Mouse (Mus musculus): Measurements from ENCODE around the gene Dock2. TPM values are rescaled to one million over a fixed set of nuclear protein-coding genes. Genes with fewer than 3 reads are reported as not detected.

Gene Dock2
- total RNA-seq, 2 experiments from 2014 or later, result 0.71 to 1.1 TPM

- Histone ChIP-seq H3K27ac (no peak overlapping the region), H3K4me3 (no peak overlapping the region)
- intact Hi-C loops (cut with DNase I), result no loop called here
- TF ChIP-seq CTCF (IDR thresholded peaks at IDR 0.05), result no peak
- no peak for DNase-seq
Observed at GRCm38 (mm10) chr11:34780786-34781185, 2.9 kb downstream of the Dock2 start.

- intact Hi-C loops (cut with DNase I), result no loop called here
- H3K27ac ChIP-seq, result no peak overlapping the region
- TF ChIP-seq CTCF (IDR thresholded peaks at IDR 0.05), result no peak
- H3K4me3 ChIP-seq, result no peak overlapping the region
- no peak for DNase-seq
Observed at GRCm38 (mm10) chr11:34779966-34780365, 3.7 kb downstream of the Dock2 start.

- Histone ChIP-seq H3K27ac (no peak overlapping the region), H3K4me3 (no peak overlapping the region)
- TF ChIP-seq CTCF (IDR thresholded peaks at IDR 0.05), result no peak
- intact Hi-C loops (cut with DNase I), result no loop called here
- DNase-seq, result no peak
Observed at GRCm38 (mm10) chr11:34778351-34778750, 5.3 kb downstream of the Dock2 start.

GRCm38 (mm10) chr11:34777529-34777928 is 6.2 kb downstream of the Dock2 start:
- no peak for TF ChIP-seq CTCF (IDR thresholded peaks at IDR 0.05)
- DNase-seq, result no peak
- Histone ChIP-seq H3K27ac (no peak overlapping the region), H3K4me3 (no peak overlapping the region)
- intact Hi-C loops (cut with DNase I), result no loop called here

- H3K27ac ChIP-seq, result no peak overlapping the region
- no peak overlapping the region for H3K4me3 ChIP-seq
- DNase-seq, result no peak
- no peak for TF ChIP-seq CTCF (IDR thresholded peaks at IDR 0.05)
- intact Hi-C loops (cut with DNase I), result no loop called here
Observed at GRCm38 (mm10) chr11:34776054-34776453, 7.6 kb downstream of the Dock2 start.

- H3K4me3 ChIP-seq, result no peak overlapping the region
- TF ChIP-seq CTCF (IDR thresholded peaks at IDR 0.05), result no peak
- no peak overlapping the region for H3K27ac ChIP-seq
- intact Hi-C loops (cut with DNase I), result no loop called here
- no peak for DNase-seq
Observed at GRCm38 (mm10) chr11:34774636-34775035, 9.1 kb downstream of the Dock2 start.

- no peak for DNase-seq
- intact Hi-C loops (cut with DNase I), result no loop called here
- no peak overlapping the region for H3K4me3 ChIP-seq
- no peak for TF ChIP-seq CTCF (IDR thresholded peaks at IDR 0.05)
- H3K27ac ChIP-seq, result no peak overlapping the region
Observed at GRCm38 (mm10) chr11:34773304-34773895, 10.3 kb downstream of the Dock2 start.

GRCm38 (mm10) chr11:34771221-34771986 is 12.3 kb downstream of the Dock2 start:
- intact Hi-C loops (cut with DNase I), result no loop called here
- TF ChIP-seq CTCF (IDR thresholded peaks at IDR 0.05), result no peak
- DNase-seq, result peak; percentile 56
- no peak overlapping the region for H3K27ac ChIP-seq
- no peak overlapping the region for H3K4me3 ChIP-seq

GRCm38 (mm10) chr11:34770666-34771065 is 13.0 kb downstream of the Dock2 start:
- intact Hi-C loops (cut with DNase I), result no loop called here
- no peak for TF ChIP-seq CTCF (IDR thresholded peaks at IDR 0.05)
- DNase-seq, result no peak
- no peak overlapping the region for H3K27ac ChIP-seq
- no peak overlapping the region for H3K4me3 ChIP-seq

- intact Hi-C loops (cut with DNase I), result no loop called here
- no peak for DNase-seq
- TF ChIP-seq CTCF (IDR thresholded peaks at IDR 0.05), result no peak
- no peak overlapping the region for H3K4me3 ChIP-seq
- H3K27ac ChIP-seq, result no peak overlapping the region
Observed at GRCm38 (mm10) chr11:34769946-34770345, 13.7 kb downstream of the Dock2 start.

GRCm38 (mm10) chr11:34769396-34769795 is 14.3 kb downstream of the Dock2 start:
- H3K27ac ChIP-seq, result no peak overlapping the region
- intact Hi-C loops (cut with DNase I), result no loop called here
- no peak for TF ChIP-seq CTCF (IDR thresholded peaks at IDR 0.05)
- DNase-seq, result no peak
- no peak overlapping the region for H3K4me3 ChIP-seq

GRCm38 (mm10) chr11:34763739-34764361 is 19.8 kb downstream of the Dock2 start:
- no peak for DNase-seq
- no peak overlapping the region for H3K27ac ChIP-seq

GRCm38 (mm10) chr11:34762570-34763127 is 21.0 kb downstream of the Dock2 start:
- Histone ChIP-seq H3K27ac (no peak overlapping the region), H3K4me3 (no peak overlapping the region)
- intact Hi-C loops (cut with DNase I), result no loop called here
- no peak for DNase-seq
- TF ChIP-seq CTCF (IDR thresholded peaks at IDR 0.05), result no peak

More at GRCm38 (mm10) chr11:34763739-34764361, 19.8 kb downstream of the Dock2 start:
- intact Hi-C loops (cut with DNase I), result no loop called here
- H3K4me3 ChIP-seq, result no peak overlapping the region
- TF ChIP-seq CTCF (IDR thresholded peaks at IDR 0.05), result no peak

All from gastrocnemius, adult 2 months (tissue).